Mouse (Mus musculus): ENCODE data around the gene Bcl7b.

Bcl7b gene

DNA sequence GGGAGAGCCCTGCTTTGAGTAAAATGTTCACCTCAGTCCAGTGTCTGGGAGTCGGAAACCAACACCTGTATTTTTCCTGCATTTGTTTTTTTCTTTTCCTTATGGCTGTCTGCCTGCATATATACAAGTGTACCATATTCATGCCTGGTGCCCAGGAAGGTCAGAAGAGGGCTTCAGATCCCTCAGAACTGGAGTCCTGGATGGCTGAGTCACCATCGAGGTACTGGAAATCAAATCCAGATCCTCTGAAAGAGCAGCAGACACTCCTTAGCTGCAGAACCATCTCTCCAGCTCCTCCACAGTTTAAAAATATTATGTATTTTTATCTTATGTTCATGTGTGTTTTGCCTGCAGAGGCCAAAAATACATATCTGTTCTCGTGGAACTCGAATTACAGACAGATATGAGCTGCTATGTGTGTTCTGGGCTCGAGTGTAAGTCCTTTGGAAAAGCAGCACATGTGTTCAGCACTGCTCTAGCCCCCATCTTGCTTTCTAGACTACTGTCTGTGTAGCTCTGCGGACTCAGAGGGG lies 3.7 kb downstream of the Bcl7b start:
- no peak for DNase-seq

DNA sequence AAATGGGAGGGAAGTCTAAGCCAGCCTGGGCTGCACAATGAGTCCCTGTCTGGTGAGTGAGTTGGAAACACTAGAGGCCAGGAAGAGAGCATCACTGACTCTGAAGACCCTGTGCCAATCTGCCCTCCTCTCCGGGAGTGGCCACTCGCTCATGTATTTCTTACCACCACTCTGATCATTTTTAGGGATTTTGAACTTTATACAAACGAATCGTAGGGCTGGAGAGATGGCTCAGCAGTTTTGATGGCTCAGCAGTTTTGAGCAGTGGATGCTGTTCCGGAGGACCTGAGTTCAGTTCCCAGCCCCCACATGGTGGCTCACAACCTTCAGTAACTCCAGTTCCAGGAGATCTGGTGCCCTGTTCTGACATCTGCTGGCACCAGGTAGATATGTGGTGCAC lies 4.9 kb downstream of the Bcl7b start:
- DNase-seq: no peak

DNA sequence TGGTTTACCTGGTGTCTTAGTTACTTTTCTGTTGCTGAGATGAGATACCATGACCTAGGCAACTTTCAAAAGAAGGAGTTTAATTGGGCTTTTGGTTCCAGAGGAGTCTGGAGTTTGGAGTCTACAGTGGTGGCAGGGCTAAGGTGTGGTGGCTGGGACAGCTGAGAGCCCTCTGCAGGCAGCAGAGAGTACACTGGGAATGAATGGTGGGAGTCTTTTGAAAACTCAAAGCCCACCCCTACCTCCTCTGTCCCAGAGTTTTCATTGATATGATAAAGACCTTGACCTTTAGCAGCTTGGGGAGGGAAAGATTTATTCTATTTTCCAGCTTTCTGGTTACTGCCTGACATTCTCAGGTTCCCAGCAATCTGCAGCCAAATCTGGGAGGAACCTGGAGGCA lies 7.0 kb downstream of the Bcl7b start:
- no peak for DNase-seq

DNA sequence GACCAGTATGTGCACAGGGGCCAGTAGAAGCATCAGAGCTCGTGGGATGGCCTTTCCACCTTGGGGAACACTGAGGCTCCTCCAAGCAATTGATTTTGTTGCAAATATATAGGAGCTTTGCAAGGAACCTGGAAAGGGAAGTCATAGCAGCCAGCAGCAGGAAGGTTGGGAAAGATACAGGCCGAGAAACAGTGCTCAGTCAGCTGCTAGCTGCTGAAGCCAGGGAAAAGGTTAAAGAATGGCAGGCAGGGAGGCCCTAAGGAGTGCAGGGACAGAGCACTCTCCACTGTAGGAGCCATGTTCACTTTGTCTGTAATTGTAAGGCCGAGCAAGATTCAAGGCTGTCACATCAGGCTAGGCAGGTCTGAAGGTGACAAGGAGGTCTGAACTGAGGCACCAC lies 10.4 kb downstream of the Bcl7b start:
- no peak for DNase-seq

DNA sequence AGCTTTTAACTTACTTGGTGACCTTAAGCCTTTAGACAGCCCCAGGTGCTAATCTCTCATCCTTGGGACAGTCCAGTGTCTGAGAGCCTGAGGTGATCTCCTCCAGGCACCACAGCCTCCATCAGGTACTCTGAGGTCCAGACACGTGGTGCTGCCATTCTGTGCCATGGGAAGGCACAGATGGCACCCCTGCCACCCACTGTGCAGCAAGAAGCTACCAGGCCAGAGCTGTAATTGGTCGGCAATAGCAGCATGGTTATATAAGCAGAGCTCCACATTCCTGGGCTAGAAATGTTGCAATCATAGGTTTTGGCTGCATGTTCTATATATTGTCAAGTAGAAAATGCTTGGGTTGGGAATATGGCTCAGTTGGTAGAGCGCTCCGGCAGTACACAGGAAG lies 10.9 kb downstream of the Bcl7b start:
- DNase-seq: peak; percentile 26

DNA sequence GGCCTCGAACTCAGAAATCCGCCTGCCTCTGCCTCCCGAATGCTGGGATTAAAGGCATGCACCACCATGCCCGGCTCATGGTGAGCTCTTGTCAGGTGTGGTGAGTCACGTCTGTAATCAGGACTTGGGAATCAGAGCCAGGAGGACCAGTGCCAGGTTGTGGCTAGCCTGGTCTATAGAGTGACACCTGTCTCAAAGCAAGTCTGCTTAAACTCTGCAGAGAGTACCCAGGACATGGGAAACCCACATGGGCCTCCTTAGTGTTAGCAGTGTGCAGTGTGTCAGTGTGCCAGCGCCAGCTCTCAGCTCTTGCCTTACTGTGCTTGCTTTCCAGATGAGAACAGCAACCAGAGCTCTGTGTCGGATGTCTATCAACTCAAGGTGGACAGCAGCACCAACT lies 11.5 kb downstream of the Bcl7b start:
- DNase-seq: no peak

DNA sequence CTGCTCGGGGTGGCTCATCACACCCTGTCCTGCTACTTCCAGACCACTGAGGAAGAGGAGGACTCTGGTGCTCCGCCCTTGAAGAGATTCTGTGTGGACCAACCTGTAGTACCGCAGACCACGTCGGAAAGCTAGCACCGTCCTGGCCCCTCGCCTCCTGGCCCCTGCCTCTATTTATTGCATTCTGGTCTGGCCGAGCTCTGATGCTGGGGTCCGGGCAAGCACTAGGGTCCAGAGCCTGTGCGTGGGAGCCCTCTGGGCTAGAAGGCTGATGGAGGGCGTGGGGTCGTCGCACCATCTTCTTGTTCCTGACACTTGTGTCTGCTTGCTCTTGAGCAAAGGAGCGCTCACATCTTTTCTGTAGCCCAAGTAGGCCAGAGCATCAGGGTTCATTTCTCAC lies 12.7 kb downstream of the Bcl7b start:
- no peak for DNase-seq

DNA sequence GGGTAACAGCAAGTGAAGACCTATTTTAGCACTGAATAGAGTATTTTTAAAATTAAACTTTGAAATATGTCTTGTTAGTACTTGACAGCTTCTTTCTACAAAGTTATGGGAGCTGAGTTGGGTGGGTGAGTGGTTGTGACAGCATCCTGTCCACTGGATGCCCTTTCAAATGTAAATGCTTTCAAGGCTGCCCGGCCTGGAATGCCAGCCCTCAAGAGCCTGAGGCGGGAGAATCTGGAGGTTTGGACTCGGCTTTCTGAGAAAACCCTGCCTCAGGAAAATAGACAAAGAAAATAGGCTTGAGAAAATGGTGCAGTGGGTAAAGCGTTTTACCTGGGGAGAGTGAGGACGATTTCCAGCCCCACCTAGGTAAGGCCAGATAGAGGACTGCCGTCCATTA lies 13.7 kb downstream of the Bcl7b start:
- no peak for DNase-seq

DNA sequence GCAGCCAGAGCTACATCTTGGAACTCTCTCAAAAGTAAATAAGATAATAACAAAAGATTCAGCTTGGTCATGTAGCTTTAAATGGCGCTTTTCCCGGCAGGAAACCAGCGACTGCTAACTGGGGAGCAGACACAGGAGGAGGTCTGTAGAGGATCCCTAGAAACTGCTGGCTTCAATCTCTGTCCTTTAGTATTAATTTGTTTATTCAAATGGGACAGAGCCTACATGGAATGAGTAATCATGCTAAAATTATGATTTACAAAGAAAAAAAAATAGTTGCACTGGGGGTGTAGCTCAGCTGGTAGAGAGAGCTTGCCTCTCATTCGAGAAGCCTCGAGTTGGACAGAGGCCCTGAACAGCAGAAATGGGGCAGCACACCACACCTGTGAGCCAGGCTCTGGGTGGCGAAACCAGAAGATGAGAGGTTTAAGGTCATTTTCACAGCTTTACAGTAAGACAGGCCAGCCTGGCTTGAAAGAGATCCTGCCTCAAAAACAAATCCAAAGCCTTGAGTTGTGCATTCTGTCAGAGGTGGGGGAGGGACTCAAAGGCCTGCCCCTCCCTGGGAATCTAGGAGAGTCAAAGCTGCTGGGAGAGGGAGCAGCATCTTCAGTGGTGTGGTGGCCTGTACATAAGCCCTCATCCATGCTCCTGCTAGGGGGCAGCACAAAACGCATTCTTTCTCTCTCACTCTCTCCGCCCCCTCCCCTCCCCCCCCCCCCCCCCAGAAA lies 15.2 kb downstream of the Bcl7b start:
- DNase-seq: peak; percentile 27

DNA sequence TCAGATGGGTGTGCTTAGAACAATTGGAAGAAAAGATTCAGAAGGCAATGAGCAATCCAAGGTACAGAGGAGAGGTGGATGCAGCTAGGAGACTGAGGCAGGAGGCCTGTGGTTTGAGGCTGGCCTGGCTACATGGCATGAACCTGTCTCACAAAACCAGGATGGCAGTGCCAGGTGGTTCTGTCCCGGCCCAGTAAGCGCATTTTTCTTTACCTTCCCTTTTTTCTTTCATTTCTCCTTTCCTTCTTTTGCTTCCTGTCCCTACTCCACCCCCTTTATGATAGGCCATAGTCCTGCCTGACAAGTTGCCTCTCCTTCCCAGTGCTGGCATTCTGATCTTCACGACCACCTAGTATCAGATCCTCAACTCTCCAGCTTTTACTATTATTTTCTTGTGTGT lies 16.9 kb downstream of the Bcl7b start:
- DNase-seq: no peak

DNA sequence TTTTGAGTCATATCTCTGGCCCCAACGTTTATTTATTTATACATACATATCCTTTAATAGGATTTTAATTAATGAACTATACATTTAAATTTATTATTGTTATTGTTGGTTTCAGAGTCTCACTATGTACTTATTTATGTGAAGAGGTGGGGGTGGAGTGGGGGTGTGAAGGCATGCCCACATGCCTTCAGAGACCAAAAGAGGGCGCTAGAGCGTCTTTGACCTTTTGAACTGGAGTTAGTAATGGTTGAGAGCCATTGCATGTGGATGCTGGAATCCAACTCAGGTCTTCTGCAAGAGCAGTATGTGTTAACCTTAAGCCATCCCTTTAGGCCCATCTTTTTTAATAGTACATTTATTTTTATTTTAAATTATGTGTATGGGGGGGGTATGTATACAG lies 17.5 kb downstream of the Bcl7b start:
- DNase-seq: peak; percentile 55

DNA sequence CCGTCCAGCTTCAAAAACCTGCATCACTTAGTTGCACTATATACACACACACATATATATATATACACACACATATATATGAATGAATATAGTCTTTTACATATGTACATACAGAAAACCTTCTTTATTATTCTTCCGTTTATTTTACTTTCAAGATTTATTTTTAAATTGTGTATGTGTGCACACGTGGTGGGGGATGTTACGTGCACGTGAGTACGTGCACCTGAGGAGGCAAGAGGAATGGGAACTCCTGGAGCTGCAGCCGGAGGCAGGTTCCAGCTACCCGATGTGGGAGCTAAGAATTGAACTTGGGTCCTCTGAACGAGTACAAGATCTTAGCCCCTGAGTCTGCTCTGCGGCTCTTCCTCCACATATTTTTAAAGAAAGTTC lies 18.1 kb downstream of the Bcl7b start:
- no peak for DNase-seq

DNA sequence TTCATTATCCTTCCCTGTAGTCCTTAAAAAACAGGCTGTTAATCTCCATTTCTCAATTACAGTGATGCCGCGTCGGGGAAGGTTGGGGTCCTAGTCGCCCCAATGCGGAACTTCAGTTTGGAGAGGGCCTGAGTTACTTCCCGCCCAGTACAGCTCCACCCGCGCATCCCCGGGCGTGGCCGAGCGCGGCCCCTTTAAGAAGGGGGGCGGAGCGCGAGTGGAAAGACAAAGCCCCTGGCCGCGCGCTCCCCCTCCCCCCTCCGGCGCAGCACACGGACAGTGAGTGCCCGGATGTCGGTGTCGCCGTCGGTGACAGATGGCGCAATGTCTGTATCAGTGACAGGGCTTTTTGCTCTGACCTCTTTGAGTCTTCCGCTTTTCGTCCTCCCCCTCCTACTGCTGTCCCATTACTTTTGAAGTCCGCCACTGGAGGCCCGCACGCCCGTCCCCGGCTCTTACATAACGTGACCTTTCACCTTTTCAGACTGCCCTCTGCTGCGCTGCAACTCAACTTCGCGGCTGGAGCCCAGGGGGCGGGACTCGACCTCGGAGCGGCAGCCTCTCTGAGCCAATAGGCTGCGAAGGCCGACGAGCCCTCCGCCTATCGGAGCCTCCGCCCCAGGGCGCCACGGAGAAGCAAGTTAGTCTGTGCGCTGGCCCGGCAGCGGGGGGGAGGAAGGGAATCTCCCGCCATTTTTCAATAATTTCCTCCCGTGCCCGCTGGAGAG lies 18.7 kb downstream of the Bcl7b start, which contains the start of gene Baz1b:
Baz1b (plus strand) TSS at position 644 of the 728 bp plus-strand sequence.
- DNase-seq: peak; percentile 99

DNA sequence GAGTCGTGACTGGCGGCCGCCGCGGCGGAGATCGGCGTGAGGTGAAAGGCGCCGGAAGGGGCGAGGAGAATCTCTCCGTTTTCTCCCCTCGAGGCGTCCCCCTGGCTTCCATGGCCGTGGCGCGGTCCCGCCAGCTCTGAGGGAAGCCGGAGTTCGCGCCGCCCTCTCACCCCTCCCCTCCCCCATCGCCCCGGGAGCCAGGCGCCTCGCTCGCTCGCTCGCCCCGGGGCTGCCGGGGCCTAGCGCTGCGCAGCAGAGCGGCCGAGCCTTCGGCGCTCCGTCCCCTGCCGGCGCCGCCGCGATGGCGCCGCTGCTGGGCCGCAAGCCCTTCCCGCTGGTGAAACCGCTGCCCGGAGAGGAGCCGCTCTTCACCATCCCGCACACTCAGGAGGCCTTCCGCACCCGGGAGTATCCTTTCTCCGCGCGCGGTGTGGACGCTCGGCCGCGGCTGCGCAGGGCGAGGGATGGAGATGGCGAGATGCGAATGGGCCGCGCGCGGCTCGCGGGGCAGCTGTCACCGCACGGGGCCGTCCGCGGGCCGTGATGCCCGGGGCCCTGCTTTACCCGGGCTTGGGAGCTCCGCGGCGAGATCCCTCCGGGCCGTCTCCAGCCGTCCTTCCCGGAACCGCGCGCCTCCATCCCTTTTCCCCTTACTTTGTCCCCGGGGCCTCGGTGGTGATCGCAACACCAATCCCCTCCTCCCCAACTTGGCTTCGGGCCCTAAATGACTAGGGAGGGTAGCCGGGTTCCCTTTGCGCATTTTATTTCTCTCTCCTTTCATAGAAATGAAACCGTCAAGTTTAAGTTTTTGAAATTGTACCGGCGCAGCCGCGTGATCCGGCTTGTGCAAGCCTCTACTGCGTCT lies 19.5 kb downstream of the Bcl7b start:
- DNase-seq: no peak

DNA sequence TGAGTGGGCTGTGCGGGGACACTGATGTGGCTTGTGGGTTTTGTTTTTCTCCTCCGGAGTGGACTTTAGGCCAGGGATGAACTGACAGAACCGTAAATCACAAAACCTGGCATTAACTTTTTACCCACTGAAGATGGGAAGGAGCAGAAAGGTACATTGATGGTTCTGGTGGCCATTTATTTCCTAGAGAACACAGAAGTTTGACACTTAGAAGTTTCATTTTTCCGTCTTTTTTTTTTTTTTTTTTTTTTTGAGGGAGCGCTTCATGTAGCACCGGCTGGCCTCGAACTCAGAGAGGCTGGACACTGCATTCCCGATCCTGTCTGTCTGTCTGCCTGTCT lies 20.1 kb downstream of the Bcl7b start:
- DNase-seq: no peak

DNA sequence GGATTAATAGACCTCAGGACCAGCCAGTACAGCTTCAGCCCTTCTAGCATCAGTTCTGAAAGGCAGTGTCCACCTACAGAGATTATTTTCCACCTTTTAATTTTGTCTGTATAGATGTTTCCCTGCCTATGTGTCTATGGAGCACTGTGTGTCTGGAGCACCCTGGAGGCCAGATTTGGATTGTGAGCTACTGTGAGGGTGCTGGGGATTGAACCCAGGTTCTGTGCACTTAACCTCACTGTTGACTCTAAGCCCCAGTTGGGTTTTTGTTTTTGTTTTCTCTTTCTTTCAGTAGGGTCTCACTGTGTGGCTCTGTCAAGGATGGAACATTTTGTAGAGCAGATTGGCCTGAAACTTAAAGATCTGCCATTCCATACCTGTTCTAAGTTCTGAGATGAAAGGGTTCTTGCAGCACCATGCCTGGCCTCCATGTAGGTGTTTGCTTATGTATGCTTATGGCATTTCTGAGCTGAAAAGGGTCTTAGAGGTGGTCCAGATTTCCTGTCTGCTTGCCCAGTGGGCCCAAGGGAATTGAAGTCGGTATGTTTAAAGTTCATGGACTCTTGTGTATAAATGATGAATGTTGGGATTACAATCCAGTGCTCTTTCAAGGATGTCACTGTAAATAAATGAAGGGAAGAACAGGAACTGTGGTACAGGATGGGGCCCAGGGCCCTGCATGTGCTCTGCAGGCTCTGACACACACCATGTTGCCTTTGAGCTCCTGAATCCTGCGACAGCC lies 21.4 kb downstream of the Bcl7b start:
- no peak for DNase-seq

DNA sequence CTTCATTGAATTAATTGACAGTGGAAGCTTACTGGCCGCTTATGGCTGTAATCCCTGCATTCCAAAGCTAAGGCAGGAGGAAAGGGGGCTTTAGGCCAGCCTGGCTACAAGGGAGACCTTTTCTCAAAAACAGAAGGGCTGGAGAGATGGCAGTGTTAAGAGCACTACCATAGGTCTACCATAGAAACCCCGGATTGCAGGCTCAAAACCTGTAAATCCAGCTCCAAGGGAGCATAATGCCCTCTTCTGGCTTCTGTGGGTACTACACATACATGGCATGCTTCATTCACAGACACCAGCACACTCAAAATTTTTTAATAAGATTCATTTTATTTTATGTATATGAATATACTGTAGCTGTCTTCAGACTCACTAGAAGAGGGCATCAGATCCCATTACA lies 23.5 kb downstream of the Bcl7b start:
- peak; percentile 83 for DNase-seq

DNA sequence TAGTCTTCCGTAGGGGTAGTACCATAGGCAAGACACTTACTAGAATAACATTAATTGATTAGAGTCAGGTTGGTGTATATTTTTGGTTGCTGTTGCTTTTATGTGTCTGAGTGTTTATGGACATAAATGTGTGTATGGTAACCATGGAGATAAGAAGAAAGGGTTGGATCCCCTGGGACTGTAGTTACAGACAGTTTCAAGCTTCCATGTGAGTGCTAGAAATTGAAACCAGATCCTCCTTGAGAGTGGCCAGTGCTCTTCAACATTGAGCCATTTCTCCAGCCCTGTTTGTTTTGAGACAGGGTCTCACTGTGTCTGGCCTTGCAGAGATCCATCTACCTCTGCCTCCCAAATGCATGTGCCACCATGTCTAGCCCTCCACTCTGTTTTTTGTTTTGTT lies 24.3 kb downstream of the Bcl7b start:
- DNase-seq: no peak

DNA sequence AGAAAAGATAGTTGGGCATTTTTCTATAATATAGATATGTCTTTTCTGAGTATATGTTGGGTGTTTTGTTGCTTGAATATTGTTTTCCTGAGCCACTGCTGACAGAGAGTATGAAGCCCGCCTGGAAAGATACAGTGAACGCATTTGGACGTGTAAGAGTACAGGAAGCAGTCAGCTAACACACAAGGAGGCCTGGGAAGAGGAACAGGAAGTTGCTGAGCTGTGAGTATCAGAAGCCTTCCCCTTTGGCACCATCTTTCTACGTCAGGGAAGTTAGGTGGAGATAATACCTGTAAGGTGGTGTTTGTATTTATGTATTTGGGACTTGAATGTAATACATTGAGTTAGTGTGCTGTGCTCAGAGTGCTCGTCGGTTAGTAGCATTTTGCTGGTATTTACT lies 28.3 kb downstream of the Bcl7b start:
- no peak for DNase-seq

DNA sequence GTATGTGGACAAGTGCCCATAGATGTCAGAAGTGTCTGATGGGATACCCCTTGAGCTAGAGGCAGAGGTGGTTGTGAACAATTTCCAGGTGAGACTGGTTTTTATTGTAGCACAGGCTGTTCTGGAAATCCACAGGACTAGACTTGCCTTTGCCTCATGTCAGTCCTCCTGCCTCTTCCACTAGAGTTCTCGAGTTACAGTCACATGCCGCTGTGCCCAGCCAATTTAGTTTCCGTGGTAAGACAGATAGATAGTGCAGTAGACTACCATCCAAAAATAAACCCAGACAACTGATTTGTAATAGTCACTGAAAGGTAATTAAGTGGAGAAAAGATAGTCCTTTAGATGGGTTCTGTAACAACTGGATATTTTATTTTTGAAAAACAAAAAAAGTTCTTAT lies 34.7 kb downstream of the Bcl7b start:
- no peak for DNase-seq

DNA sequence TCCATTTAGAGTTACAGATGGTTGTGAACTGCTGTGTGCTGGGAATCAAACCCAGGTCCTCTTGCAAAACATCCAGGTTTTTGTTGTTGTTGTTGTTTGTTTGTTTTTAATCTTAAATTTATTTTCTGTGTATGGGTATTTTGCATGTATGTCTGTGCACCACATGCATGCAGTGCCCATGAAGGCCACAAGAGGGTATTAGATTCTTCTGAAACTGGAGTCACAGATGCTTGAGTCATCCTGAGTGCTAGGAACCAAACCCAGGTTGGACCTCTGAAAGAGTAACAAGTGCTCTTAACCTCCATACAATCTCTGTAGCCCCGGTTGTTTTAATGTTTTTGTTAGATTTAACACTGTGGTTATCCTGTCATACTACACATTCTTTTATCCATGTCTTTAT lies 40.1 kb downstream of the Bcl7b start:
- peak; percentile 17 for DNase-seq

DNA sequence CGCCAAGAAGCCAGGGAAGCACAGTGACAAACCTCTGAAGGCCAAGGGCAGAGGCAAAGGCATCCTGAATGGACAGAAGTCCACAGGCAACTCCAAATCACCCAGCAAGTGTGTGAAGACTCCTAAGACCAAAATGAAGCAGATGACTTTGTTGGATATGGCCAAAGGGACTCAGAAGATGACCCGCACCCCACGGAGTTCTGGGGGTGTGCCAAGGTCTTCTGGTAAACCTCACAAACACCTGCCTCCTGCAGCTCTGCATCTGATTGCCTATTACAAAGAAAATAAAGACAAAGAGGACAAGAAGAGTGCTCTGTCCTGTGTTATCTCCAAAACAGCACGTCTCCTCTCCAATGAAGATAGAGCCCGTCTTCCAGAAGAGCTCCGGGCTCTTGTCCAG lies 48.8 kb downstream of the Bcl7b start:
- DNase-seq: no peak

DNA sequence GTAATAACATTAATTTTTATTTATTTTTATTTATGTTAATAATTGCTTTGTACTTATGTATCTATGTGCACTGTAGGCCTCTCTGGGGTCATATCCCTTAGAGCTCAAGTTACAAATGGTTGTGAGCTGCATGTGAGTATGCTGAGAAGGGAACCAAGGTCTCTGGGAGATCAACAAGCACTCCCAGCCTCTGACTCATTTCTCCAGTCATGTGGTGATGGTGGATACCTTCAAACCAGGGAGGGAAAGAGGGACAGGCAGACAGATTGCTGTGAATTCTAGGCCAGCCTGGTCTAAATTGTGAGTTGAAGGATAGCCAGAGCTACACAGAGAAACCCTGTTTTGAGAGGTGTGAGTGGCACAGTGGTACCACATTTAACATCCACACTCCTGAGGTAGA lies 52.9 kb downstream of the Bcl7b start:
- DNase-seq: no peak
